Mouse (Mus musculus): ENCODE measurements around the gene Fbxo46.

DNA sequence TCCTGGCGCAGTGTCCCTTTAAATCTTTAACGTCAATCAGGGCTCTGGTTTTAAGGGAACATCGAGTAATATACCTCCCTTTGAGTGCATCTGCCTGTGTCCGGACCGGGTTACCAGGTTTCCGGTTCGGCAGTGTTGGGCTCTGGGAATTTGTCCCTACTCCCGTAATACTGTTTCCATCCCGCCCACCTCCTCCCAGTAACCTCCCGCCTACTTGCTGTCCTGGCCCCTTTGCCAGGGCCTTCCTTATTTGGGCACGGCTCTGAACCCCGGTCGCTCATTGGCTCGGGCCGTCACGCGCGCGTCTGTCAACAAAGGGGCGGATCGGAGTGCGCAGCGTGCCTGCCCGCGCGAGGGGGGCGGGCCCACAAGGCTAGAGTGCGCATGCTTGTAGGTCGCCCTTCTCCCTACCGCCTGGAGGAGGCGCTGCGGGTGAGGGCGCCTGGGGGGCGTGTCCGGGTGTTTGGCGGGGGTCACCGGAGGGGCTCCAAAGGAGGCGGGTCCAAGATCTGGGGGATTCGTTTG is 11.7 kb downstream of the Fbxo46 start:
- TF ChIP-seq CTCF (IDR thresholded peaks at IDR 0.05; ENCODE audit: control insufficient read depth, insufficient read depth, insufficient replicate concordance, low read depth, low read length) (peak; percentile 76), POLR2A (IDR thresholded peaks at IDR 0.05; ENCODE audit: control insufficient read depth, low read depth, low read length) (peak; percentile 42; the same call in 1 of the 2 replicates)

Measured in testis, adult 2 months (tissue).